Mouse (Mus musculus) hindbrain, embryonic 12.5 days (tissue): ENCODE data around the gene Trappc3. TPM values are rescaled to one million over a fixed set of nuclear protein-coding genes. Genes with fewer than 3 reads are reported as not detected.

Source experiments
- ATAC-seq: fragments of 200-750 bp; cut with Nextera tagmentation; 2 replicates; pipeline ENCODE4 v1.8.0; 2017; ENCODE audit warnings: moderate TSS enrichment; ENCODE audit not compliant: low FRiP score
- H3K27ac ChIP-seq: fragments of 300-500 bp; sonication (generic); 2 replicates; pipeline ENCODE4 v1.5.1; 2016; ENCODE audit warnings: mild to moderate bottlenecking
- H3K27me3 ChIP-seq: fragments of 300-500 bp; sonication (generic); 2 replicates; pipeline ENCODE4 v1.6.1; 2016; ENCODE audit warnings: mild to moderate bottlenecking
- H3K36me3 ChIP-seq: fragments of 300-500 bp; sonication (generic); 2 replicates; pipeline ENCODE4 v1.6.1; 2016; ENCODE audit warnings: mild to moderate bottlenecking
- H3K4me1 ChIP-seq: fragments of 300-500 bp; sonication (generic); 2 replicates; pipeline ENCODE4 v1.6.1; 2016
- H3K4me2 ChIP-seq: fragments of 300-500 bp; sonication (generic); replicated peaks from 2 replicates; pipeline ENCODE4 v1.6.1; 2016; ENCODE audit warnings: mild to moderate bottlenecking
- H3K4me3 ChIP-seq: fragments of 300-500 bp; sonication (generic); 2 replicates; pipeline ENCODE4 v1.5.1; 2016; ENCODE audit warnings: mild to moderate bottlenecking
- H3K9ac ChIP-seq: fragments of 300-500 bp; sonication (generic); 2 replicates; pipeline ENCODE4 v1.6.1; 2016; ENCODE audit warnings: mild to moderate bottlenecking, moderate library complexity
- H3K9me3 ChIP-seq: fragments of 300-500 bp; sonication (generic); replicated peaks from 2 replicates; pipeline ENCODE4 v1.6.1; 2016; ENCODE audit warnings: mild to moderate bottlenecking
- WGBS: fragments of 180-500 bp; shearing (Covaris S2); methylation state at CpG from one replicate; pipeline ENCODE4 v1.1.7; 2016; 5-methylcytosine and 5-hydroxymethylcytosine counted together
- polyA plus RNA-seq: library from polyadenylated mRNA; unstranded; fragments of >200 nt; fragmentation: Nextera tagmentation; extraction: Ambion mirVana; gene quantifications from 2 replicates; pipeline ENCODE4 v1.2.1, GENCODE M21; 2016

Trappc3 gene
- polyA plus RNA-seq, 1 experiment from 2014 or later: 109 TPM

GRCm38 (mm10) chr4:126236467-126237280 lies 25.5 kb upstream of the Trappc3 start:
- Histone ChIP-seq H3K27ac (no peak overlapping the region), H3K36me3 (peaks cover 99% of the 10 kb centered on the region), H3K9ac (no peak overlapping the region), H3K4me1 (peaks cover 7% of the 10 kb centered on the region; the same call in 1 of the 2 replicates), H3K4me3 (no peak overlapping the region), H3K27me3 (no peaks in the 10 kb centered on the region), H3K9me3 (no peaks in the 10 kb centered on the region), H3K4me2 (no peak overlapping the region)
- WGBS: 50% methylated on average over 58 of the region's 63 CpGs
- no peak for ATAC-seq

- no peak overlapping the region for H3K27ac ChIP-seq
- peaks cover 7% of the 10 kb centered on the region; the same call in 1 of the 2 replicates for H3K4me1 ChIP-seq
- H3K9ac ChIP-seq: no peak overlapping the region
- H3K4me2 ChIP-seq: no peak overlapping the region
- no peak overlapping the region for H3K4me3 ChIP-seq
- H3K27me3 ChIP-seq: no peaks in the 10 kb centered on the region
- WGBS: 67% methylated on average over 5 of the region's 5 CpGs
- no peaks in the 10 kb centered on the region for H3K9me3 ChIP-seq
- H3K36me3 ChIP-seq: peaks cover 93% of the 10 kb centered on the region
- 0 out of 2 replicates have a peak, but pooled peaks have one; percentile 5 for ATAC-seq
Measured at GRCm38 (mm10) chr4:126237721-126238242, 24.3 kb upstream of the Trappc3 start.

GRCm38 (mm10) chr4:126239862-126240475 lies 22.2 kb upstream of the Trappc3 start:
- 91% methylated on average over 13 of the region's 13 CpGs for WGBS
- no peak overlapping the region for H3K27ac ChIP-seq
- no peak overlapping the region for H3K9ac ChIP-seq
- no peaks in the 10 kb centered on the region for H3K9me3 ChIP-seq
- ATAC-seq: no peak
- no peaks in the 10 kb centered on the region for H3K27me3 ChIP-seq
- H3K36me3 ChIP-seq: peaks cover 71% of the 10 kb centered on the region
- no peak overlapping the region for H3K4me2 ChIP-seq
- H3K4me1 ChIP-seq: peaks cover 7% of the 10 kb centered on the region; the same call in 1 of the 2 replicates
- no peak overlapping the region for H3K4me3 ChIP-seq

GRCm38 (mm10) chr4:126241956-126242355 lies 20.2 kb upstream of the Trappc3 start:
- no peak overlapping the region for H3K9ac ChIP-seq
- H3K36me3 ChIP-seq: peaks cover 57% of the 10 kb centered on the region
- WGBS: 42% methylated on average over 9 of the region's 9 CpGs
- no peak overlapping the region for H3K27ac ChIP-seq
- no peaks in the 10 kb centered on the region for H3K27me3 ChIP-seq
- H3K9me3 ChIP-seq: no peaks in the 10 kb centered on the region
- no peak overlapping the region for H3K4me3 ChIP-seq
- no peak for ATAC-seq
- H3K4me1 ChIP-seq: peaks cover 10% of the 10 kb centered on the region
- H3K4me2 ChIP-seq: no peak overlapping the region

GRCm38 (mm10) chr4:126242510-126242909 lies 19.6 kb upstream of the Trappc3 start:
- Histone ChIP-seq H3K4me1 (peaks cover 10% of the 10 kb centered on the region), H3K9me3 (no peaks in the 10 kb centered on the region), H3K36me3 (peaks cover 54% of the 10 kb centered on the region), H3K27me3 (no peaks in the 10 kb centered on the region), H3K4me2 (no peak overlapping the region), H3K27ac (no peak overlapping the region), H3K4me3 (no peak overlapping the region), H3K9ac (no peak overlapping the region)
- ATAC-seq: no peak
- 93% methylated on average over 6 of the region's 6 CpGs for WGBS

- H3K9me3 ChIP-seq: no peaks in the 10 kb centered on the region
- no peak overlapping the region for H3K27ac ChIP-seq
- H3K4me3 ChIP-seq: no peak overlapping the region
- no peak overlapping the region for H3K4me2 ChIP-seq
- H3K9ac ChIP-seq: no peak overlapping the region
- no peak for ATAC-seq
- 86% methylated on average over 13 of the region's 13 CpGs for WGBS
- H3K27me3 ChIP-seq: no peaks in the 10 kb centered on the region
- H3K36me3 ChIP-seq: peaks cover 23% of the 10 kb centered on the region
- peaks cover 36% of the 10 kb centered on the region for H3K4me1 ChIP-seq
Measured at GRCm38 (mm10) chr4:126246202-126246889, 15.8 kb upstream of the Trappc3 start.

- Histone ChIP-seq H3K27me3 (no peaks in the 10 kb centered on the region), H3K4me2 (no peak overlapping the region; the same call in 1 of the 2 replicates), H3K9me3 (no peaks in the 10 kb centered on the region), H3K9ac (0 out of 2 replicates have a peak overlapping the region, but pooled peaks have one; percentile 1), H3K36me3 (peaks cover 18% of the 10 kb centered on the region; the same call in 1 of the 2 replicates), H3K4me1 (peaks cover 56% of the 10 kb centered on the region), H3K27ac (peak overlapping the region; percentile 78), H3K4me3 (no peak overlapping the region)
- ATAC-seq: no peak
- WGBS: 12% methylated on average over 11 of the region's 11 CpGs
Measured at GRCm38 (mm10) chr4:126248261-126248868, 13.8 kb upstream of the Trappc3 start.

GRCm38 (mm10) chr4:126250659-126251058 lies 11.5 kb upstream of the Trappc3 start:
- H3K4me1 ChIP-seq: peaks cover 72% of the 10 kb centered on the region
- H3K27ac ChIP-seq: no peak overlapping the region
- ATAC-seq: no peak
- peak overlapping the region; percentile 45; the same call in 1 of the 2 replicates for H3K9ac ChIP-seq
- no peak overlapping the region for H3K4me3 ChIP-seq
- no peaks in the 10 kb centered on the region for H3K27me3 ChIP-seq
- H3K36me3 ChIP-seq: peaks cover 18% of the 10 kb centered on the region; the same call in 1 of the 2 replicates
- no peak overlapping the region for H3K4me2 ChIP-seq
- 51% methylated on average over 4 of the region's 4 CpGs for WGBS
- H3K9me3 ChIP-seq: no peaks in the 10 kb centered on the region

- H3K9me3 ChIP-seq: no peaks in the 10 kb centered on the region
- peak overlapping the region; percentile 26; the same call in 1 of the 2 replicates for H3K27ac ChIP-seq
- WGBS: 63% methylated on average over 11 of the region's 11 CpGs
- no peaks in the 10 kb centered on the region for H3K27me3 ChIP-seq
- peak overlapping the region; percentile 45 for H3K9ac ChIP-seq
- peaks cover 72% of the 10 kb centered on the region for H3K4me1 ChIP-seq
- H3K4me2 ChIP-seq: peak overlapping the region; percentile 17
- ATAC-seq: no peak
- H3K36me3 ChIP-seq: peaks cover 13% of the 10 kb centered on the region; the same call in 1 of the 2 replicates
- H3K4me3 ChIP-seq: no peak overlapping the region
Measured at GRCm38 (mm10) chr4:126251655-126252254, 10.4 kb upstream of the Trappc3 start.

GRCm38 (mm10) chr4:126252411-126253237 lies 9.5 kb upstream of the Trappc3 start:
- ATAC-seq: no peak
- H3K9ac ChIP-seq: 0 out of 2 replicates have a peak overlapping the region, but pooled peaks have one; percentile 32
- no peak overlapping the region for H3K4me3 ChIP-seq
- peak overlapping the region; percentile 30 for H3K4me2 ChIP-seq
- peaks cover 78% of the 10 kb centered on the region for H3K4me1 ChIP-seq
- H3K27ac ChIP-seq: no peak overlapping the region
- no peaks in the 10 kb centered on the region for H3K9me3 ChIP-seq
- peaks cover 9% of the 10 kb centered on the region; the same call in 1 of the 2 replicates for H3K36me3 ChIP-seq
- no peaks in the 10 kb centered on the region for H3K27me3 ChIP-seq
- 74% methylated on average over 17 of the region's 17 CpGs for WGBS
